ENCODE assay signal across 11 mouse cellular contexts in genomic region chr19:53734845-53735244, GRCm38 (mm10). TPM values are rescaled to one million over a fixed set of nuclear protein-coding genes. Genes with fewer than 3 reads are reported as not detected.
DNase-seq lines count a peak whose midpoint lies in the region; ATAC-seq and TF ChIP-seq lines count a peak whose summit lies in the region.
"Had no signal": no experiment of that assay in that cellular context is flagged by ENCODE, and none has a peak within 500 bp of the region (broad histone marks: within the 10 kb centered on the region; RNA-seq: fewer than 3 reads in every experiment).

No protein-coding gene starts in this region.

- no peaks in the 10 kb centered on the region for H3K9me3 ChIP-seq in embryonic facial prominence, embryonic 11.5 days (replicated peaks; ENCODE audit: control insufficient read depth, low read length)
- no peaks in the 10 kb centered on the region for H3K9me3 ChIP-seq in embryonic facial prominence, embryonic 10.5 days
- H3K9me3 ChIP-seq: limb, embryonic 13.5 days had no signal

- H3K9ac ChIP-seq in embryonic facial prominence, embryonic 11.5 days (replicated peaks; ENCODE audit: low read length): no peak overlapping the region
- H3K9ac ChIP-seq: limb, embryonic 13.5 days had no signal

- TF ChIP-seq POLR2A in lung, adult 2 months (IDR thresholded peaks at IDR 0.05; ENCODE audit: borderline replicate concordance, extremely low read depth, low read depth, low read length): no peak

- TF ChIP-seq CTCF in lung, adult 2 months (IDR thresholded peaks at IDR 0.05; ENCODE audit: insufficient read depth, low read length): peak; percentile 49
- peak; percentile 3 for TF ChIP-seq CTCF in C2C12 (IDR thresholded peaks at IDR 0.05; ENCODE audit: control insufficient read depth, insufficient read depth, insufficient read length)

- H3K79me3 ChIP-seq in C2C12 (ENCODE audit: low read depth): no peaks in the 10 kb centered on the region

- no peak overlapping the region for H3K27ac ChIP-seq in embryonic facial prominence, embryonic 11.5 days (replicated peaks; ENCODE audit: low read depth, low read length)
- no peak overlapping the region for H3K27ac ChIP-seq in embryonic facial prominence, embryonic 10.5 days (replicated peaks)
- H3K27ac ChIP-seq: limb, embryonic 13.5 days had no signal

- WGBS in embryonic facial prominence, embryonic 11.5 days: 55% methylated on average over 5 of the region's 5 CpGs
- WGBS in embryonic facial prominence, embryonic 10.5 days: 55% methylated on average over 5 of the region's 5 CpGs
- 58% methylated on average over 5 of the region's 5 CpGs for WGBS in lung, adult 2 months

- no peaks in the 10 kb centered on the region for H3K79me2 ChIP-seq in C2C12 (ENCODE audit: control insufficient read depth, insufficient read depth)

- H3K4me3 ChIP-seq in embryonic facial prominence, embryonic 11.5 days (ENCODE audit: low read depth, low read length): no peak overlapping the region
- no peak overlapping the region for H3K4me3 ChIP-seq in embryonic facial prominence, embryonic 10.5 days
- no peak overlapping the region for H3K4me3 ChIP-seq in lung, adult 2 months (replicated peaks; ENCODE audit: extremely low read depth, low read depth, low read length)
- no peak overlapping the region for H3K4me3 ChIP-seq in C2C12 (ENCODE audit: insufficient read depth, poor library complexity, severe bottlenecking)
- H3K4me3 ChIP-seq: limb, embryonic 13.5 days had no signal

- H3K27me3 ChIP-seq in embryonic facial prominence, embryonic 11.5 days (ENCODE audit: control insufficient read depth, insufficient read depth, low read length): no peaks in the 10 kb centered on the region
- H3K27me3 ChIP-seq in embryonic facial prominence, embryonic 10.5 days (replicated peaks; ENCODE audit: low read depth, poor library complexity, severe bottlenecking): no peaks in the 10 kb centered on the region
- H3K27me3 ChIP-seq in C2C12 (ENCODE audit: control insufficient read depth, insufficient read depth, insufficient read length): no peaks in the 10 kb centered on the region
- H3K27me3 ChIP-seq: limb, embryonic 13.5 days had no signal

- peak; percentile 19 for DNase-seq in embryonic facial prominence, embryonic 11.5 days (ENCODE audit: low spot score)
- no peak for DNase-seq in embryonic facial prominence, embryonic 10.5 days (ENCODE audit: low spot score)
- no peak for DNase-seq in lung, adult 2 months
- no peak for DNase-seq in lung, adult 18-20 months
- DNase-seq in c-Kit-positive CD71-positive TER-119-positive erythroid progenitor cells, embryonic 14.5 days (ENCODE audit: low spot score): peak; percentile 9
- no peak for DNase-seq in cerebellum, postnatal 14 days
- no peak for DNase-seq in yolk sac, embryonic 10.5 days (ENCODE audit: low spot score)
- DNase-seq: cerebellum, adult 2 months had no signal

- H3K4me2 ChIP-seq in embryonic facial prominence, embryonic 11.5 days (ENCODE audit: low read depth, low read length): no peak overlapping the region
- H3K4me2 ChIP-seq: limb, embryonic 13.5 days had no signal

- H3ac ChIP-seq in C2C12 (ENCODE audit: control insufficient read depth, insufficient read length, low read depth): no peak overlapping the region

- no peak for ATAC-seq in embryonic facial prominence, embryonic 11.5 days (replicated peaks; ENCODE audit: insufficient number of reproducible peaks, low FRiP score, low TSS enrichment, low read depth)
- ATAC-seq: intestine, embryonic 16.5 days had no signal

- H3K4me1 ChIP-seq in embryonic facial prominence, embryonic 11.5 days (ENCODE audit: control insufficient read depth, insufficient read depth, low read length): no peaks in the 10 kb centered on the region
- peaks cover 14% of the 10 kb centered on the region for H3K4me1 ChIP-seq in embryonic facial prominence, embryonic 10.5 days
- no peaks in the 10 kb centered on the region for H3K4me1 ChIP-seq in lung, adult 2 months (ENCODE audit: control insufficient read depth, insufficient read depth, low read length)

- H3K36me3 ChIP-seq in embryonic facial prominence, embryonic 11.5 days (replicated peaks; ENCODE audit: control insufficient read depth, insufficient read depth, low read depth, low read length): no peaks in the 10 kb centered on the region
- H3K36me3 ChIP-seq in embryonic facial prominence, embryonic 10.5 days (replicated peaks): no peaks in the 10 kb centered on the region
- no peaks in the 10 kb centered on the region for H3K36me3 ChIP-seq in C2C12 (ENCODE audit: control insufficient read depth, insufficient read depth)
- H3K36me3 ChIP-seq: limb, embryonic 13.5 days had no signal

TF ChIP-seq in C2C12, 6 proteins besides CTCF, POLR2A, EP300 and RAD21:
- no peak for TF ChIP-seq MAX (IDR thresholded peaks at IDR 0.05)

RNA-seq across cellular contexts. Expression of gene Rbm20, which starts 57.7 kb away (rescaled TPM):
- polyA plus RNA-seq in embryonic facial prominence, embryonic 11.5 days (2014; fragmentation: Nextera tagmentation; extraction: Ambion mirVana): 1.1 and 1.2 TPM in 2 replicates
- 0.87 and 1.2 TPM in 2 replicates for polyA plus RNA-seq in embryonic facial prominence, embryonic 10.5 days (2016; fragmentation: Nextera tagmentation; extraction: Ambion mirVana)
- 2.5 and 3.8 TPM in 2 replicates for polyA plus RNA-seq in lung, adult 2 months (2012; rRNA removed)
- 23.1 TPM for polyA plus RNA-seq in C2C12 (2012; fragmentation: generic; extraction: Trizol)

Comparison
In these comparisons a context has a peak if more than half of its experiments do, and no peak if none do; other contexts are left out.
1. DNase-seq: peak in embryonic facial prominence, embryonic 11.5 days (single experiment) and c-Kit-positive CD71-positive TER-119-positive erythroid progenitor cells, embryonic 14.5 days (single experiment); none in embryonic facial prominence, embryonic 10.5 days (single experiment), lung, adult 2 months (single experiment), lung, adult 18-20 months (0 of 2), cerebellum, postnatal 14 days (0 of 2) and yolk sac, embryonic 10.5 days (single experiment).